Mouse (Mus musculus): Measurements from ENCODE around the gene Abr. TPM values are rescaled to one million over a fixed set of nuclear protein-coding genes. Genes with fewer than 3 reads are reported as not detected.

Gene Abr
- total RNA-seq, 2 experiments from 2014 or later, result 45.8 to 84.4 TPM

DNA sequence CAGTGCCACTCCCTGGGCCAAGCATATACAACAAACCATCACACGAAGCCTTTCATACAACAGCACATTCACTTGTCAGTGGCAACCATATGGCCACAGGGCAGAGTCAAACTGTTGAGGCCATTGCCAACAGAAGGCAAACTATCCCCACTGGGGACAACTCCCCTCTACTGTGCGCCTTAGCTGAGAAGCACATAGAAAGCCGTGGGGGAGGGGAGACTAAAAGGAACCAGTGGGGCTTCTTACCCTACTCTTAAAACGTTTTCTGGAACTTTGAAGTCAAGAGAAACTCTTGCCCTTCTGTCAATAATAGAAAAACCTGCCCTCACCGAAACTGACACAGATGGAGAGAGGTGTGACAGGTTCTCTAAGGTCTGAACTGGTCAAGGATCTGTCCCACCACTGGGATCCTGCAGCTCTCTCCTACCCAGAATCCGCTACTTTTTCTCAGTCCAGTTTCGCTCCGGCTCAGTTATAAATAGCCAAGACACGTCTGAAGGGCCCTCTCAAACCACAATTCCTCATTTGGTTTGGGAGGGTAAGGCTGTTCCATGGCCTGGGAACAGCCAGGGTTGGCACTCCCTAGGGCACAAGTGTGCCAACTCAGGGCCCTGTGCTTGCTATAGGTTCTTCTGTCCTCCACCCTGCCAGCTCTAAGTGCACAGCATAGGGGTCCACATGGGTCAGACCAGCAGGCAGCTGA lies 124.9 kb downstream of the Abr start:
- no peak for ATAC-seq (ENCODE audit: poor library complexity, severe bottlenecking)

DNA sequence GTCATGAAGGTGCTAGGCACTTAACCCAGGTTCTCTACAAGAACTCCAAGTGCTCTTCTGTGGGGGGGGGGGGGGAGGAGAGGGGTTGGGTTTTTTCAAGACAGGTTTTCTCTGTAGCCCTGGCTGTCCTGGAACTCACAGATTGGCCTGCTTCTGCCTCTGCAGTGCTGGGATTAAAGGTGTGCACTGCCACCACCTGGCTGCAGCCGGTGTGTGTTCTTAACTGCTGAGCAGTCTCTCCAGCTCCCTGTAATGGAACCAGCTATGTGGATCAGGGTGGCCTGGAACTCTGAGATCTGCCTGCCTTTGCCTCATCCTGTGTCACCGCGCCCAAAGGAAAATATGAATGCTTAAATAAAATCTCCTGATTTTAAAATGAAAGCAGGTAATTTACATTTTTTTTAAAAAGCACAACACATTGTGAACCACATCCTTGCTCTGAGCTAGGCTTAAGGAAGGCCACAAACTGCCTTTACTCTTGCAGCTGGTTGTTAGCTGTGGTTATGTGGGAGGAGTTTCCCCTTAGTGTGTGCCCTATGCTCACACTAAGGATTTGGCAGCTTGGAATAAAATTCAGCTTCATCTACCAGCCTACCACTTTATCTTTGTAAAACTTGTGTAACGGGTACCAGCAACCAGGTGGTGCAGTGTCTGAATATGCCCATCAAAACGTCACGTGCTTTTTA lies 125.9 kb downstream of the Abr start:
- ATAC-seq (ENCODE audit: poor library complexity, severe bottlenecking), result peak; percentile 30

DNA sequence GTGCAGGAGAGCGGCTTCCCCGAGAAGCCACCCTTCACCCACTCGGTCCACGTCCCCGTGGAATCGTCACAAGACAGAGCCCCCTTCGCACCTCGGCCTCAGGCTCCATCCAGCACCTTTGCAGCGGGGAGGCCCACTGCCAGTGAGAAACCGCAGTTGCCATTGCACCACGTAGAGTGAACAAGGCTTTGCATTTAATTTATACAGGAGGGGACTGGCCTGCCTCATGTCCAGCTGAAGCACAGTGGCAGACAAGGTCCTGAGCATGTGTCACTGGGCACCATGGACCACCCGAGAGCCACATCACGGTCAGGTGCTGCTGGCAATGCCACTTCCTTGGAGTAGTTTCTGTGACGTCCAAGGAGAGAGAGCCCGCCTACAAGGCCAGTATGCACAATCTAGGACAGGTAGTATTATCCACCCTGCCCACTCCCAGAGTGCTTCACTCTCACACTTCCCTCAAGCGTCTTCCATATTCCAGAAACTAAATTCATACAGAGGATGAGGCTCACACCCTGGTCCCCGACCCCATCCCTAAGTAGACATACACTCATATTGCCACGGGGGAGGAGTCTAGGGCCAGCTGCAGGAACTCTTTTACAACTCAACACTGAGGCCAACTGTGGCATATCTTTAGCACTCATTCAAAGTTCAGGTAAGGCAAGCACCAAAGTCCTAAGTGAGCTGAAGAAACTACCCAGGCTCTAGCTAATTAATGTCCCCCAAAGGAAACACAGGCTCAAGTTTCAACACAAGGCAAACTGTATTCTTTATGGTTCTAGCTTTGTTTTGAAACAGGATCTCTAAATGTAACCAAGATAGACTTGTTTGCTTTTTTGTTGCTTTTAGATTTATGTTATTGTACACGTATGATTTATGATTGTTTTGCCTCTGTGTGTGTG lies 126.7 kb downstream of the Abr start:
- ATAC-seq (ENCODE audit: poor library complexity, severe bottlenecking), result no peak; the same call in 1 of the 2 replicates

DNA sequence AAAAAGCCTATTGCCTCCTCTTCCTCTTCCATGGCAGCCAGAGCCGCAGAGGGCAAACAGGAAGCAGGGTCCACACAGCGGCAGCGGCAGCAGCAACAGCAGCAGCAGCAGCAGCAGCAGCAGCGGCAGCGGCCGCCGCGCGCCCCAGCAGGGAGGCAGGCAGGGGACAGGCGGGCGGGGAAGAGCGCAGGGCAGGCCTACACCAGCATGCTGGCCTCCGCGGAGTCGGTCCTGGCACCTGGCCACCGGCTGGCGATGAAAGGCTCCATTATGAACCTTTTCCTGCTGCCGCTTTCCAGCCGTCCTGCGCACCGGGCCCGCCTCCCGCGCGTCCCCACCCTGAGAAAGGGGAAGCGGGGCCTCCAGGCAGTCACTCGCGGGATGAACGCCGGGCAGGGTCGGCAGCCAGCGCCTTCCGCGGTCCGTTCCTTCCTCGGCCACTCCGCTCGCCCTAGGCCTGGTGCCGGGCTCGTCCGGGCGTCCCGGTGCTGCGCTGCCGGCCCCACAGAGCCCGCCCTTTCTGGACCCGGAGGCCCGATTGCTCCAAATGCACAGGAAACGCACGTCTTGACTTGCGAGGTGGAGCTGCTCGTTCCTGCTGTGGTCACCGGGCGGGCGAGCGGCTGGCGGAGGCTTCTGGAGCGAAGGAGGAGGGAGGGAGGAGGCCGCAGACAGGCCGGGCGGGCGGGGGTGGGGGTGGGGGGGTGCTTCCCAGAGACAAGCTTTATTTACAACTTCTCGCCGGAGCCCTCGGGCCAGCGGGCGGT lies 127.6 kb downstream of the Abr start:
- peak; percentile 67 for ATAC-seq (ENCODE audit: poor library complexity, severe bottlenecking)

DNA sequence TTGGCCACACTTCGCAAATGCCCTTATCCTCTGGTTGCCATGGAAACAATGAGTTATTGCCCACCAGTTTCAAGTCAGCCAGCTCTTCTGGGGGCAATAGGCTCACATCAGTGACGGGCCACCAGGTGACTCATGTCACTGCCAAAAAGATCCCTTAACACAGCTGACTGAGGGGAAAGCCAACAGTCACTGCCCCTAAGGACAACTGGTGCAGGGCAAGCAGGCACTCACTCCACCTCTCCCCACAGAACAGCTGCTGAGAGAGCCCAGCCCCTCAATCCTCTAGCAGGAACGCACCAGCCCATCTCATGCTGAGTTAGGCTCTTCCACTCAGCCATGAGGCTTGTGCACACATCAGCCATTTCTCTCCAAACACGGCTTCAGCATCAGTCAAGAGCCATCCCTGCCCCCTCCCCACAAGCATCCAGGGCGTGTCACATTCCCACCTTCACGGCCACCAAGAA lies 128.3 kb downstream of the Abr start:
- no peak for ATAC-seq (ENCODE audit: poor library complexity, severe bottlenecking)

DNA sequence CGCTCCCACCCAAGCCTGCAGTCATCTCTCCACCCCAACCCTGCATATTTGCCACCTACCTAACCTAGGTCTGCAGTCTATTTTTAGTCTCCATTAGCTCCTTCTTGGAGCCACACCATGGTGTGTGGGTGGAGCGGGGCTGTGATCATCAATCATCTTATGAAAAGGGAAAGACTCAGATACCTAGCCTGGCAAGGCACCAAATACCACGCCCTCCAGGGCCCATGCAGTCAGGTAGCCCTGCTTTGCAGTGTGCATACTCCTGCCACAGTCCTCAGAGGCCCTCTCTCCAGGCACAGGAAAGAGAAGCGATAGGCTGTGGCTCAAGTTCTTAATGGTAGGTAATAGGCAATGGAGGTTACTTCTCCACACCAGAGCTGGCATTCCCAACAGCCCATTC lies 128.9 kb downstream of the Abr start:
- ATAC-seq (ENCODE audit: poor library complexity, severe bottlenecking), result no peak

DNA sequence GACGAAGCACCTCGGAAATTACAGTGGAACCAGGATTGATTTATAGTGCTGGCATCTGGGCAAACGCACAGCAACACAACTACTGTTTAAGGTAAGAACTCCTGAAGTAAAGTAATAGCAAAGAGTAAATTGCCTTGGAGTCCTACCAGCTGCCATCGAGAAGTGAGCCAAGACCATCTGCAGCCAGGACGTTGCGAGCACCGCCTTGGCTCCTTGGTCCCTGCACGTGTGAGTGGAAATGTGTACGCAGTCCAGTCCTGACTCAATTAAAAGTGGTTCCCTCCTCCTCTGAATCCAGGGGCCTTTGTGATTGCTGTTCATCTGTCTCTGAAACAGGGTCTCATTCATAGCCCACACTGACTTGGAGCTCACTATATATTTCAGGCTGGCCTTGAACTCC lies 130.3 kb downstream of the Abr start:
- no peak for ATAC-seq (ENCODE audit: poor library complexity, severe bottlenecking)

DNA sequence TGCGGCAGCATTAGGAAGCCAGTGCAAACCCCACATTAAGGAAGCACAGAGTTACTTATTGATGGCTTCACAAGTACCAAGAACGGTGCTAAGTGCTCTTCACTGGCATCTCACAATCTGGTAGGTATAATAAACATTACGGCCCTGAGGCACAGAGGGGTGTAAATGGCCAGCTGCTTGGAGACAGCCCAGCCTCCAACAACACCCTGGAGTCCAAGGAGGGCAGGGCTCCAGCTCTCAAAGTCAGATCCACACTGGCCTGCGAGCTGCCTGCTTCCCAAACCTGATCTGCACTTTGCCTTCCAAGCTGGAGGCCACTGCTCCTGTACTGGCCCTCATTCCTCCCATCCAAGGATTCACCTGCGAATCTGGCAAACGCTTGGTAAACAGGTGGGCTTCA lies 132.7 kb downstream of the Abr start:
- no peak for ATAC-seq (ENCODE audit: poor library complexity, severe bottlenecking)

DNA sequence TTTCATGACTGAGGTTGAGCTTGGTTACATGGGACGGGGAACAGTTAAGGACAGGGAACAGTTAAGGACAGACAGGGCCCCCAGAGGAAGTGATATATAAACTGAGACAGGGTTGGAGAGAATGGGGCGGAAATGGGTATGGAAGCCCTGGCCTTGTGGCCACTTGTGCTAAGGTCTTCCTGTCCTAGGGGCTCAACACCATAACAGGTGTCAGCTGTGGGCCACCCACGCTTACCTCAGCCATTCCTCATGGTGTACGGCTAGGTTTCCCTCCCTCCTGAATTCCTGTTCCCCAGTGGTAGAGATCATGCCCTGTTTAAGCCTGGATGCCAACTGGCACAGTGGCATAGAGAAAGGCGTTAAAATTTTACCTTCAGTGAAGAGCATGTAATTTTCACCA lies 135.1 kb downstream of the Abr start:
- ATAC-seq (ENCODE audit: poor library complexity, severe bottlenecking), result no peak

DNA sequence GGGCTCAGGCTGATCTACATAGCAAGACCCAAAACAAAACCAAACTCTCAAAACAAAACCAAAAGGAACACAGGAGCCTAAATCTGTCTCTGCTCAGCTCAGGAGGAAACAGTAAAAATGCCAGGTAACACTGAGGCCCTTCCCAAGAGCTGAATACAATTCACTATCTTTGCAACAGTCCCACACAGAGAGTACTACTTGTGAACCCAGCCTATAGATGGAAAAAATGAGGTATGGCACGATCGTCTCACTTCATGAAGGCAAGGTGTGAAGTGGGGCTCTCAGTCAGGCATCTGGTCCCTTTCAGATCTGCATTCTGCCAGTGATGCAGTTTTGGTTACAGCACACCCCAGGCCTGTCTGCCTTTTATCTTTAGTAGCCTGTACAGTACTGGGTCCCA lies 138.1 kb downstream of the Abr start:
- ATAC-seq (ENCODE audit: poor library complexity, severe bottlenecking), result no peak

DNA sequence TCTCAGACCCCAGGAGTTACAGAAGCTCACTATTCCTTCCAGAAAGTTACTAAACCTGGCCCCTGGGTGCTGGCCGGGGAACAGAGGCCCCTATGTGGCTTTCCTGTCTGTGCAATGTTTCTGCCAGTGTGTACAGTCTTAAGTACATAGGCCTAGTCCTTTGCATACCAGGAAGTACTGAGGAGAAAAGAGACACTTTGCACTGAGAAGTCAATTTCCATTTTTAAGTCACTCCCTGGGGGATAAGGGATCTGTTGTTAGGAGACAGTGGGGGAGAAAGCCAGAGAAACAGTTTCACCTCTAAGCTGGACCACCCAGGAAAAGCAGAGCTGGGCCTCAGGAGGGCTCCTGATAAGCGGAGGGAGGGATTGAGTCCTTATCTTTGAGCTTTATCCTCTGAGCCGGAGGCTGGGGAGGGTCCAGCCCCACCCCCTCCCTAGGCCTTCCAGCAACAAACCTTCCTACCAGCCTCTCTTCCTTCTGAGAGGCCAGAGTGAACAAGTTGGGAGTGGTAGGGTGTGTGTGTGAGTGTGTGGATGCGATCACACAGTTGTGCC lies 138.9 kb downstream of the Abr start:
- 0 out of 2 replicates have a peak, but pooled peaks have one; percentile 9 for ATAC-seq (ENCODE audit: poor library complexity, severe bottlenecking)

DNA sequence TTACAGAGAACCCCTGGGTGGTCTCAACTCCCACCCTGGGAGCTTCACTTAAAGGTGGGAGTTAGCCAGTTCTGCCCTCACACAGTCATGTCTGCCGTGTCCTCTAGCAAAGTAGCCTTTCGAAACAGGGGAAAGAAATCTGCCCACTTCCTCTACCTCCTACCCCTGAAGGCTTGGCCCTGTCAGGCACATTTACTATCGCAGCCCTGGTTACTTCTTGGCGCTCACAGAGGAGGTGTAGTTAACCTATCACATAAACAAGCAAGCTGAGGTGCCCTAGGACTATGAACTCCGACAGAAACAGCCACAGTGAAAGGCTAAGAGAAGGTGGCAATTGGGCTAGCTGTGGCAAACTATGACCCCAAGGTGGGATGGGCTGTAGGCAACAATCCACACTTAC lies 139.4 kb downstream of the Abr start:
- ATAC-seq (ENCODE audit: poor library complexity, severe bottlenecking), result peak; percentile 42

DNA sequence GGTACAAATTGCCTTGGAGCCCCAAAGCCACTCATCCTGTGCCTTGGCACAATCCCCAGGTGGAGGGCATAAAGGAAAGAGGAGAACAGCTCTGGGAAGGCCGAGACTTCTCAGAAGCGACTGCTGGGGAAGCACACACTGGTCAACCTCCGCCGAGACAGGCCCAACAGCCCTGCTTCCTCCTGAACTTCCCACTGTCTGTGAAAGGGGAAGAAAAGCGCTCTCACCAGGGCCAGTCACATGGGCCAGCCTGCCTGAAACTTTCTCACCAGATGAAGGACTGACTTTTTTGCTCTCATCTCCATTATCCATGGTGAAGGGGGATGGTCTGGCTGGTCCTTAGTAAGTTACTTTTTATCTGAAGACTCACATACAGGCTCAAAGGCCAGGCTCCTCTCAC lies 139.9 kb downstream of the Abr start:
- ATAC-seq (ENCODE audit: poor library complexity, severe bottlenecking), result peak; percentile 43

DNA sequence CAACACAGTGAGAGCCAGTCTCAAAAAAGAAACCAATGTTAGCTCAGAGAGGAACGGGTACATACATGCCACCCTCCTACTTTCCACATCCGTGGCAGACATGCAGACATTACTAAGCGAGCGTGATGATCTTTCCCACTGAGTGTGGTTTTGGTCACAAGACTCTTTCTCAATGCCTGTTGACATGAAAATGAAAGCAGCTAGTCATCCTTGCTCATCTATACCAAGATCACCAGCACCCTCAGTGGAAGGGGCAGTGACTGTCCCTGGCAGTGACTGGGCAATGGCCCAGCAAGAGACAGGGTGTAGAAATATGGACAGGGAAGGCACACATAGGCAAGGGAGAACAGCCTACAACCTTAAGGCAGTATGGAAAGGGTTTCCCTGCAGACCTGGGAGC lies 142.4 kb downstream of the Abr start:
- ATAC-seq (ENCODE audit: poor library complexity, severe bottlenecking), result peak; percentile 76

DNA sequence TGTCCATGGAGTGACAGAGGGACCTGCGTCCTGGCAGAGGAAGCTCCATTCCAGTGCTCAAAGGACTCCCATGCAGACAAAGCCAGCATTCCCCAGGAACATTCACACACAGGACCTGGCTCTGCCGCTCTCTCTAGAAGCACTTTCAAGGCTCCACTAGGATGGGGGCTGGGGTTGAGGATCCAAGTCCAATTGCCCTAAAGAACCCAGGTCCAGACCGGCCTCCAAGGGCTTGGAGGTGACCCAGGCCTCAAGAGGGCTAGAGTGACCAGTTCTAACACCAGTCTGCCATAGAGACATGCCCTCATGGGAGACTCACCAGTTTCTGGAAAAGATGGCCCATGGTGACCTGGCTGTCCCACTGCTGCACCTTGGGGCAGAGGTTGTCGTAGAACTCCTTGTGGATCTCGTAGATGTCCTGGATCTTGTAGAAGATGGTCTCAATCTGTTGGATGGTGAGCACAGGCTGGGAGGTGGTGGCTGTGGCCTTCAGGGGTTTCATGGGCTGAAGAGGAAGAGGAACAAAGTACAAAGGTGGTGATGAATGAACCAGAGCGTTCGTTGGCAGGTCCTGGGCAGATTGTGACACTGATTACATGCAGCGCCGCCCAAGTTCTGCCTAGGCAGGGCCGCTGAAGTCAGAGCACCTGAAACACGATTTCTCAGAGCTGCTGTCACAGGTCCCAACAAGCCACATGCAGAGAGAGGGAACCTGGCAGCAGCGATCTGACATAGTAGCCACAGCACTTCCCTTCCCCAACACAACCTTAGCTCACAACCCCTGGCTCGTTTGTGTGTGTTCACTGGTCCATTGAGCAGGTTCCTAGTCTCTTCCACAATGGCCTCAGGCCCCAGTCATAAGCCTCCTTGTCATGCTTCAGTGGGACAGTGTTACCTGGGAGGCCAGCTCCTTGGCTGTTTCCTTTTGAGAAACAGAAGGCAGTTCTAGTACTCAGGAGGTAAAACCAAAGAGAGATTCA lies 143.1 kb downstream of the Abr start:
- ATAC-seq (ENCODE audit: poor library complexity, severe bottlenecking), result peak; percentile 55

DNA sequence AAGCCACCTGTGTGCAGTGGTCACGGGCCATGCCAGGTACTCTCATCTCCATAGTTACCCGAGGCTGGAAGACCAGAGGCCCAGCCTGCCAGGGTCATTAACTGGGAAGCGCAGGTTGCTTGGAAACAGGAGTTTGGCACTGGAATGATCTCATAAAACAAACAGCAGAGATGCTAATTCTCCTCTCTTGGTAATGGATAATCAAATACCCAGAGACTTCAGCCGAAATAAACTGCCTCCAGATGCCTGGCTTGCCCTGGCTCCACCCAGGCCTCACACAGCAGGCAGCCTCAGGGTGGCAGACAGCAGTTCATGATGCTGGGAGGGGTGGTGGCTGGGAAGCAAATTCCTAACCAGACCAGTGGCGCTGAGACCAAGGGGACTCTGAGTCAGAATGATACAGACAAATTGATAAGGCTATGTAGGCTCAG lies 145.0 kb downstream of the Abr start:
- ATAC-seq (ENCODE audit: poor library complexity, severe bottlenecking), result no peak

DNA sequence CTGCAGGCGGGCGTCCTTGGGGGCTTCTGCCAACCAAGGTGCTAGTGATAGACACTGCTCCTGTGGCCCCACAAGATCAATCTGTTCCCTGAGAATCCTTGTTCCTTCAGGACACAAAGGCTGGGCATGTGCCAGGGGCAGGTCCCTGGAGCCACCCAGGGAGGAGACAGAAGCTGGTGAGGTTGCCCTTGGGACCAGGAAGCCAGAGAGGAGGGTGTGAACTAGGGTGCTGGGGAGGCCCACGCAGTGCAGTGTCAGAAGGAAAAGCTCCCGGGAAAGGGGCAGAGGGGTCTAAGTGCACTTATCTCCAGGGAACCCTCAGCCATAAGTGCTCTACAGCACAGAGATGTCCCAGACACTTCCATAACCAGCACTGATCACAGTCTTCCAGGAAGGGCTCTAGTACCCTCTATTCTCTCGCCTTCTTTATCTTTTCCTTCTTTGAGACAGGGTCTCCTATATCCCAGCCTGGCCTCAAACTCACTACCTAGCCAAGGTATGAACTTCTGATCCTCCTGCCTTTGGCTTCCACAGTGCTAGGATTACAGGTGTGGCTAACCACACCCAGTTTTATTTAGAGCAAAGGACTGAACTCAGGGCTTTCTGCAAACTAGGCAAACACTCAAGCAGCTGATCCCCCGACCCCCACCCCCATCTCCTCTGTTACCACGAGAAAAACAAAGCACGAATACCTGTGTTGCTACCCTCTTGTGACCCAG lies 145.6 kb downstream of the Abr start:
- ATAC-seq (ENCODE audit: poor library complexity, severe bottlenecking), result no peak

DNA sequence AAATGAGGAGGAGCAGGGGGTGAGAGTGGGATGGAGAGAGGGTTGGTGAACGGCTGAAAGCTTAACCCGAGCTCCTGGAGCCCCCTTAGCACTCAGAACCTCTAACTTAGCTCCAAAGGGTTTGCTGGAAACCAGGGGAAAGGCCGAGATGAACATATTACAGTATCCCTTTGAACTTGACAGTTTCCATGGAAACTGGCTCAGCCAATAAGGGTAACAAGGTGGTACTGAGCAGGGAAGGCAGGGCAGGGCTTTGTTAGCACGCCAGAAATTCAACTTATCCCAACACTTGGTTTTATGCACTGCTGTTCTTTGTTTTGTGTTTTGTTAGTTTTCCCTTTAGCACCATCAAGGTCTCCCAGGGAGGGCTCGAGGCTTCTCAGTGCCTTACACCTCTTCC lies 149.5 kb downstream of the Abr start:
- no peak for ATAC-seq (ENCODE audit: poor library complexity, severe bottlenecking)
